Mouse (Mus musculus) ES-E14 (cell line): ENCODE measurements around the gene Szrd1.

Experiments used
- CHD2 ChIP-seq: IDR thresholded peaks from 2 replicates; pipeline ENCODE4 v1.6.1; 2014; ENCODE audit warnings: mild to moderate bottlenecking, low read depth, low read length, inconsistent platforms
- HCFC1 ChIP-seq: IDR thresholded peaks from 2 replicates; pipeline ENCODE4 v1.6.1; 2012; ENCODE audit warnings: low read length, inconsistent platforms, borderline replicate concordance; ENCODE audit not compliant: insufficient read depth
- MAFK ChIP-seq: IDR thresholded peaks from 2 replicates; pipeline ENCODE4 v1.6.1; 2014; ENCODE audit warnings: mild to moderate bottlenecking, low read depth, low read length, inconsistent platforms; ENCODE audit not compliant: insufficient read depth
- ZC3H11A ChIP-seq: IDR thresholded peaks from 2 replicates; pipeline ENCODE4 v1.6.1; 2012; ENCODE audit warnings: low read depth, mild to moderate bottlenecking, inconsistent platforms, low read length, borderline replicate concordance
- ZNF384 ChIP-seq: IDR thresholded peaks from 2 replicates; pipeline ENCODE4 v1.6.1; 2012; ENCODE audit warnings: low read depth, low read length, inconsistent platforms

GRCm38 (mm10) chr4:141088033-141088432, 51.5 kb downstream of the Szrd1 start, which contains the start of gene Spata21:
- TF ChIP-seq ZC3H11A = no peak
- no peak for TF ChIP-seq HCFC1
- TF ChIP-seq ZNF384 = no peak
- no peak for TF ChIP-seq MAFK
- no peak for TF ChIP-seq CHD2
